Mouse (Mus musculus) embryo, embryonic 11.5 days (tissue): ENCODE results near the gene Itih2.

ENCODE experiments used
- DNase-seq: peaks from one replicate; pipeline ENCODE4 v3.0.0-alpha.2; 2012; ENCODE audit warnings: low read depth, low spot score

The Itih2 gene

GRCm38 (mm10) chr2:10118751-10119150, 12.4 kb downstream of the Itih2 start:
- DNase-seq: no peak

DNA sequence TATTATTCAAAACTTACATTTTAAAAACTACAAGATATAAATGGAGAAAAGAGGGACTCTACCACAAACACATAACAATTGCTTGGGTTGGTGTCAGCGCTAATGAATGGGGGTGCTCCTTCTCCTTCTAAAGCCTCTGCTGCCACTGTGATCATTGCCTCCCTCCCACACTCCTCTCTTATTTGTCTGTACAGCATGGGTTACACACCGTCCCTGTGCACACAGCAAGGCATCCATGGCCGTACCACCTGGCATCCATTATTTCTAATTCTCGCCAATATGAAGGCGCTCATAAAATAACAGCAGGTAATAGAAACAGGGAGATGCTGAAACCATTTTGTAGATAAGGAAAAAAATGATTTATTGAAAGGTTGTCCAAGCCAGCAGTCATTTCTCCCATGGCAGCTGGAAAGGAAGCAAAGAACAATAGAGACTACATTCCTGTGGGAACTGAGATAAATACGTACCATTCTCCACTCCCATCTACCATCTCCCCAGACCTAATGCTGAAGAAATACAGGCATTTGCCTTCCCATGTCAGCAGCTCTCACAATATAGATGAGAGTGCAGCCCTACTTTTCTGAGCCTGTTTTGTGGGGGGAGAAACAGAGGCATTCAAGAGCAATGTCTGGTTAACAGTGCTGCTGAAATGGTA, 22.5 kb downstream of the Itih2 start:
- DNase-seq: no peak

DNA sequence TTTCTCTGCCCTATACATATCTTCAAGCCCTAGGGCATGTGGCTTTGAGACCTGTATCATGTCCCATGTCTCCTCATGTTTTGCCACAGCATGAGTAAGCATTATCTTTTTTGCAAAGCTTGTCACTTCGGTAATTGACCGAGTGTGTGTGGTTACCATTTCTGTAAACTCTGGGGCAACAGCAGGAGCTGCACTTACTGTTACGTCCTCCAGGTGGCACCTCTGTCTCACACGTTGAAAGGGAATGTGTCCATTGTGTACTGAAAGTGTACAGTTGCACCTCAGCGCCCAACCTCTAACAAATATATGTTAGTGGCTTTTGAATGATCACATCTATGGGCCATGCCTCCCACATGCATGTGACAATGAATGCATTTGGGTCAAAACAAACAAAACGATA, 30.0 kb downstream of the Itih2 start:
- DNase-seq: peak; percentile 26

DNA sequence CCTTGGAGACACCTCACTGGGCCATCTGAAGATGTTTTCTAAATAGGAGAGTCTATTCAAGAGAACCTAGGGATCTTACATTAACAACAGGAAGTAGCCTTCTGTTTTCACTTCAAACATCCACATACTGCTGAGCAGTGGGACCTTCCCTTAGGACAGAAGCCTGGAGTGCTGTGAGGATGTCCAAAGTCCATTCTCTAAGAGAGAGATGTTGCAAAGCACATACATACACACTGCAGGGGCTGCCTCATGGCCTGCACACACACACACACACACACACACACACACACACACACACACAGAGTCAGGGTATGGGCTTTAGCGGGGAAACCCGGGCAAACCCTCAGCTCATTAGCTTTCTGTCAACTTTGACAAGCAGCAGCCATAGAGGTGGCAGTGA, 30.7 kb downstream of the Itih2 start:
- no peak for DNase-seq

DNA sequence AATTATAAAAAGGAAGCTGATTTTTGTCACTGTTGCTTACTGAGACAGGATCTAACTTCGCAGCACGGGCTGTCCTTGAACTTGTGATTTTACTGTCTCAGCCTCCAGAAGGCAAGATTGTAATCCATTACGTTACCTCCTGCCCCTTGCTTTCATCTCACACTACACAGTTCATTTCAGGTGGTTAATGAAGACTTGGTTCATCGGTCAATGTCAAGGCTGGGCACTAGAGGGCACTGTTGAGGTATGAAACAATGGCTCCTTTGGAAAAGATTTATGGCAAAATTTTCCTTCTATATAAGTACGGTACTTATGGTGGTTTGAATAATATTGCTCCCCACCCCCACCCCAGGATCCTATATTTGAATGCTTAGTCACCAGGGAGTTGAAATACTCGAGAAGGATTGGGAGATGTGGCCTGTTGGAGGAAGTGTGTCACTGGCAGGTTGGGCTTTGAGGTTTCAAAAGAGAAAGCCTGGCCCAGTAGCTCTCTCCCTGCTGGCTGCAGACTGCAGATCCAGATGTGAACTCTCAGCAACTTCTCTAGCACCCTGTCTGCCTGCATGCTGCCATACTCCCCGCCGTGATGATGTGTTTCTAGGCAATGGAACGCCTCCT, 32.5 kb downstream of the Itih2 start:
- peak; percentile 24 for DNase-seq

- DNase-seq: no peak
Observed at GRCm38 (mm10) chr2:10094327-10095100, 36.7 kb downstream of the Itih2 start.

- DNase-seq: no peak
Observed at GRCm38 (mm10) chr2:10087256-10087850, 43.8 kb downstream of the Itih2 start.

DNA sequence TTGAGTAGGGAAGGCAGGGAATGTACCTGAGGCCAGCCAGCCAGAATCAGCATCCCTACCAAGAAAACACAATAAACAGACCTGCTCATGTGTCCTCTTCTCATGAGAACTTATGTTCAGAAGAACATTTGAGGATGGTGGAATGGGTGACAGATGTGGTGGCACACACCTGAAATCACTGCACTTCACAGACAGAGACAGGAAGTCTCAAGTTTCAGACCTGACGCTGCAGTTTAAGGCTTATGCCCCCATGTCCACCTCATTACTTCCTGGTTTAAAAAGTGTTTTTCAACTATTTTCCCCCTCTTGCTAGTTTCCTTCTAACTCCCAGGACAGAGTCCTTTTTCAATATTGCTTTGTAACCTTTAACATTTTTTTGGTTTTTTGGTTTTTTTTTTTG, 48.5 kb downstream of the Itih2 start:
- DNase-seq: no peak

GRCm38 (mm10) chr2:10081453-10082080, 49.6 kb downstream of the Itih2 start:
- no peak for DNase-seq

DNA sequence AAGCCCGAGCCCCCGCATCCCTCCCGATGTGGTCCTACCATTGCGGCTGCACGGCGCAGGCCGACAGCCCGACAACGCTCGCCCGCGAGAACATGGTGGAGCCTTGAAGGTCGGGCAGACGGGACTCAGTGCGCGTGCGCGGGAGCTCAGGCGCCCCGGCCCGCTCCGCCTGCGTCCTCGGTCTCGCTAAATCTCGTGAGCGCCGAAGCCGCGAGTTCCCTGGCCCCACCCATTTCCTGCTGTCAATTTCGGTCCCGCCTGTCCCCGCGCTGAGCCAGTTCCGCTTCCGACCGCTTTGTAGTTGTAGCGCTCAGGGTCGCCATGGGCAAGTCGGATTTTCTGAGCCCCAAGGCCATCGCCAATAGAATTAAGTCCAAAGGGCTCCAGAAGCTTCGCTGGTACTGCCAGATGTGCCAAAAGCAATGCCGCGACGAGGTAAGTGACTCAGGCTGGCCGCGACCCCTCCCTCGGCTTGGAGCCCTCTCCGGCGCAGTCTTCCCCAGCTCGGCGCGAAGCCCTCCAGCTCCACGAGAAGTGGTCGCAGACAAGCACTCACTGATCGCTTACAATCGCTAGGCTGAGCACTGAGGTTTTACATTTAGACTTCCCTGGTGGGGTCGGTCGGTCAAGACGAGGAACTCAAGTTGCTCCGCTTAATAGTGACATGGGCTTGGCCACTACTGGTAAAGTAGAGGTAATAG, 50.7 kb downstream of the Itih2 start, which contains the start of the genes Atp5c1 and Kin:
TSS of gene Atp5c1 (minus strand) at position 201 of the 701 bp plus-strand sequence.
TSS of gene Kin (plus strand) at position 284 of the 701 bp plus-strand sequence.
- peak; percentile 96 for DNase-seq

GRCm38 (mm10) chr2:10079745-10080309, 51.4 kb downstream of the Itih2 start:
- DNase-seq: no peak

- DNase-seq: no peak
Observed at GRCm38 (mm10) chr2:10076675-10077074, 54.5 kb downstream of the Itih2 start.

DNA sequence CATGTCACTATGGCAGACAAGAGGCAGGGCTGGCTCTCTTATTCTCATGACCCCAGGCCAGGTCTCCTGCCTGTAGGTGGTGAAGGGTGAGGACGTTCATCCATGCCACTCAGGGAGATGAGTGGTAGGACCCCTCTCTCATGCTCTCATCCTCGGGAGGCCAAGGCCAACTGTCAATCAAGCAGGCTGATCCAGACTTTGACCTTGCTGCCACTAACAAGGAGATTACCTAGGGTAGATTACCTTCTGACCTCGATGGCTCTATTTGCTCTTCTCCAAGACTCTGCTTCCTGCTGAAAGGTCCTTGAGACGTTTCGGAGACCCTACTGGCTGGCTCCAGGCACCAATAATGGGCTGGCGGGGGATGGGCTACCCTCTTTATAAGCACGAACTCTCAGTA, 56.7 kb downstream of the Itih2 start:
- DNase-seq: no peak

DNA sequence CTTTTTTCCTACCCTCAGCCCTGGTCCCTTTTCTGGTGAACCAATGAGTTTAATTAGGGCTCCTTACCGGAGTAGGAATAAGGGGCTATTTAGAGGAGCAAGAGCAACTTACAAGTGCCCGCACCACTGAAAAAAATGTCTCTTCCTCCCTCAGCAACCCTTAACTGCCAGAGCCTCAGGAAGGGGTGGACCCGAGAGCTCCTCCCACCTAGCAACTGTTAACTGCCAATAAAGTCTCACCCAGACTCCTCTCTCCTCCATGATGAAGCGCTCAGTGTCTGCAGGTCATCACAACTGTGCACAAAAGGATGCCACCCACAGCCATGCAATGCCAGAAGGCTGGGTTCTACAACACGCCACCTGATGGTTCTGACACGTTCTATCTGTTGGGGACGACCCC, 59.4 kb downstream of the Itih2 start:
- DNase-seq: no peak

DNA sequence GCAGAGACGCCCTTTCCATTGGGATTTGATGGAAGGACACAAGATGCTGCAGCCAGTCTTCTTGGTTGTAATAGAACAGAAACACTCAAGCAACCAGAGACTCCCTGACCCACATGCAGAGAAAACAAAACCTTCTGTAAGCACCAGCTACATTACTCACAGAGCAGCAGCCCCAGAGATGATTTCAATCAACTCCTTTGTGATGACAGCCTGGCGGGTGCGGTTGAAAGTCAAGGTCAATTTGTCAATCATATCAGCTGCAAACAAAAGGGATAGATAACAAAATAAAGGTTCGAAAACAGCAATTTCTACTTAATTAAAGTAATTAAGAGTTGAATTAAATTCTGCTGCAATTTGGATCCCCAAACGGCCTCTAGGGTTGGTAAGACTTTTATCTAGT, 72.4 kb downstream of the Itih2 start:
- DNase-seq: no peak

DNA sequence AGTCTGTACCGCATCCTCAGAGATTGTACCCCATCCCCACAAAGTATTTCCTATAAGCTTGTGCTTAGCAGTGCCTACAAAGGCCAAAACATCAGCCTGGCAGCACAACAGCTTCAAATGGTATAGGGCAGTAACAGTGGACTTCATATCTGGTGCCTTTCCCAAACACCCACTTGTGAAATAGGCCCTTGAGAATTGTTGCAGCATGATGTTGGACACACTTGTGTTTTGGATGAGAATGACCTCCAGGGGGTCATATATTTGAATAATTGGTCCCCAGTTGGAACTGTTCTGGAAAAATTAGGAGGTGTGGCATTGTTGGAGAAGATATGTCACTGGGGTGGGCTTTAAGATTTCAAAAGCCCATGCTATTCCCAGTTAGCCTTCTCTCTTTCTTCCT, 79.2 kb downstream of the Itih2 start:
- no peak for DNase-seq

DNA sequence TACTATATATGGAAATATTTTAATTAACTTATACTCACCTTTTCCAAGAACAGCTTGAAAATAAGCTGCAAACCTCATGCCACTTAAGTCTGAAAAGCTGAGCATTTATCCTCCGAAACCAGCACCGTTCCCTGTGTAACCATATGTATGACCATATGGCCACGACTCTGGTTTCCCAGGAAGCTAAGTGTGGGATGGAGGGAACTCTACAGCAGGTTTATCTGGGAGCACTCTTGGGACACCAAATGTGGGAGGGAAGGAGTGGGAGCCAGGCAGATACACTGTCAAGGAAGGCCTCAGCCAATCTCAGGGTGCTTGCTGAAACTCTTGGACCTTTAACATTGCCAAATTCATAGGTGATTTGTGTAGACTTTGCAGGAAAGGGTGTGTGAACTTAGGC, 80.3 kb downstream of the Itih2 start:
- no peak for DNase-seq

DNA sequence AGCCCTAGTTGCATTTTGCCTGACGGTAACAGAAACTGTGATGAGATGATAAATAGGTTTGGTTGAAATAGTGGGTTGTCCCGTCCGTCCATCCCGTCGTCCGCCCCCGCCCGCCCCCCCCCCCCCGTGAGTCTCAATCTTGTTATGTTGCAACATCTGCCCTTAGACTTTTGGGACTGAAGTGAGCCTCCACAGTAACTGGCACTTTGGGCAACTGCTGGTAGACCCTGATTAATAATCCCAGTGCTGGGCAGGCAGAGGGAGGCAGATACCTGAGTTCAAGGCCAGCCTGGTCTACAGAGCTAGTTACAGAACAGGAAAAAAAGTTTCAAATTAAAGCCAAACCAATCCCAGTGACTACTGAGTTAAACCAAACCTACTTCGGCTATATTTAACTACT, 81.7 kb downstream of the Itih2 start:
- no peak for DNase-seq

- DNase-seq: peak; percentile 83
Observed at GRCm38 (mm10) chr2:10048461-10048860, 82.7 kb downstream of the Itih2 start, which contains the start of gene Taf3. Taf3 (minus strand) TSS chr2:10048596.

GRCm38 (mm10) chr2:10047758-10048436, 83.3 kb downstream of the Itih2 start:
- DNase-seq: no peak
